Mouse (Mus musculus) liver, adult 2 months (tissue): Measurements from ENCODE around the gene Mmp7.

Experiments
- CTCF ChIP-seq: fragments of 200-500 bp; IDR thresholded peaks from 2 replicates; pipeline ENCODE4 v1.5.1; 2011; ENCODE audit warnings: low read depth, low read length, control low read depth
- POLR2A ChIP-seq: fragments of 200-500 bp; IDR thresholded peaks from 2 replicates; pipeline ENCODE4 v1.6.1; 2011; ENCODE audit warnings: low read length, control low read depth; ENCODE audit not compliant: insufficient read depth; ENCODE audit errors: extremely low read depth

DNA sequence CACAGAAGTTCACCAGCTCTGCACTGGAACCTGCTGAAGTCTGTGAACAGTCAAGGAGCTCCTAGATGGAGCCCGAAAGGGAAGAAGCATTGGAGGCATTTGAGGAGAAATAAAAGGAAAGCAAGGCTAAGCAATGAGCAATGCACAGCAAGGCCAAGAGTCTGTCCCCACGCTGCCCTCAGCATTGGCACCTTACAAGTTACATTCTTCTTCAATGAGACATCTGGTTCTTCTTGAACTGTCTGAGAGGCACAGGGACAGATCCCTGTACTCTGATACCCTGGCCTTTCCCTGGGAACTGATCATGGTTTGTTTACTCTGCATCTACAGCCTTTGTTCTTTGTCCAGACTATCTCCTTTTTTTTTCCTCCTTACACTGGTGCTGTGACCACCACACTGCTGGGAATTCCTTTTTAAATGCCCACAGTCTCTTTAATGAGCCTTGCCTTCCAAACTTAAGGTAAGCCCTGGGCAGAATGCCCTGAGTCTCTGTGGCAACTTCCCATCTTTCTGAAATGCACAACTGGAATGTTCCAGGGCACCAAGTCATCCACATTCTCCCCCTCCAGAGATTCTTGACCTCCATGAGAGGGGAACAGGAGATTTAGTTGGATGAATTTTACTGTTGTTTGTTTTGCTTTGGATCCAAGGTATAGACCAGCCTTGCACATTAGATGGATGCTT lies 13.6 kb upstream of the Mmp7 start:
- no peak for TF ChIP-seq CTCF
- no peak for TF ChIP-seq POLR2A
